Mouse (Mus musculus) inflammation-experienced regulatory T-cells, adult 6 months (primary cell): Measurements from ENCODE around the gene Nacc1. TPM values are rescaled to one million over a fixed set of nuclear protein-coding genes. Genes with fewer than 3 reads are reported as not detected.
A peak's percentile ranks its signal among the peaks of the same experiment; 100 is the strongest.

ENCODE experiments used
- ATAC-seq: one replicate; pipeline ENCODE4 v1.8.0; 2017
- polyA plus RNA-seq, 3 experiments: library from polyadenylated mRNA; unstranded; fragments of 100-300 nt; shearing (Covaris generic); gene quantifications; one replicate each; pipeline ENCODE4 v1.2.1; 2017

Nacc1 gene
- 1 to 10 TPM; 9.2 to 9.5 (median 9.4) TPM for polyA plus RNA-seq

- ATAC-seq: peak; percentile 80
Observed at GRCm38 (mm10) chr8:84687705-84688100, at the start of gene Nacc1. TSS of gene Nacc1 (minus strand) at chr8:84687862.

- ATAC-seq: no peak
Observed at GRCm38 (mm10) chr8:84736521-84736920, 48.9 kb upstream of the Nacc1 start.

DNA sequence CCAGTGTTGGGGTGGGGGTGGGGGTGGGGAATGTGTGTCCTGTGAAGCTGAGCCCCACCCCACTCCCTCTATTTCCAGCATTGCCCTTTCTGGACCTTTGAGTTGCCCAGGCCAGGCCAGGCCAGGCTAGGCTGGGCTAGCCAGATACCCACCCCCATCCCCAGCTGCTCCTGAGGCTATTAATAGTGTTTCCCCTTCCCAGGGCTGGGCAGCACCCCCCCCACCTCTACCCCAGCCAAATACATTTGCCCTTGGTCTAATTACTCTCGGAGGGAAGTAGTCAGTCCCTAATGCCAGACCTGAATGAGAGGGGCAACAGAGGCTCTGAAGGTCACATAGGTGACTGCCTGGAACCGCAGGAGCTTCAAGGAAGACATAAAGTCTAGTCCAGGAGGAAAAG lies 47.9 kb upstream of the Nacc1 start:
- no peak for ATAC-seq

DNA sequence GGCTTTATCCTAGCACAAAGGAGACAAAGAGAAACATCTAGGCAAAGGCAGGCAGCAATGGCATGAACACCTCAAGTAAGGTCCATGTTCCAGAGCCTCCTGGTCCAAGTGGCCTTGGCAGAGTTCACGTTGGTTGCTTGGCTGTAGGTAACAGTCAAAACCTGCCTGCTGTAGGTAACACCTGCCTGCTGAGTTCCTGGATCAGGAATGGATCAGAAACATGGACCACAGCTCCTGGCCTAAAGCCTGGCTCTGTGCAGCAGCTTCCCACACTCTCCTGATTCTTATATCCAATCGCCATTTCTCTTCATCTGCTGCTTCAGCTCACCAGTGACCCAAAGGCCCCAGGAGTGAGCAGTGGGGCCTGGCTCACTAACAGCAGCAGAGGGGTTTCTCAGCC lies 47.0 kb upstream of the Nacc1 start:
- ATAC-seq: no peak

- no peak for ATAC-seq
Observed at GRCm38 (mm10) chr8:84733959-84734358, 46.3 kb upstream of the Nacc1 start.

- no peak for ATAC-seq
Observed at GRCm38 (mm10) chr8:84732996-84733395, 45.3 kb upstream of the Nacc1 start.

DNA sequence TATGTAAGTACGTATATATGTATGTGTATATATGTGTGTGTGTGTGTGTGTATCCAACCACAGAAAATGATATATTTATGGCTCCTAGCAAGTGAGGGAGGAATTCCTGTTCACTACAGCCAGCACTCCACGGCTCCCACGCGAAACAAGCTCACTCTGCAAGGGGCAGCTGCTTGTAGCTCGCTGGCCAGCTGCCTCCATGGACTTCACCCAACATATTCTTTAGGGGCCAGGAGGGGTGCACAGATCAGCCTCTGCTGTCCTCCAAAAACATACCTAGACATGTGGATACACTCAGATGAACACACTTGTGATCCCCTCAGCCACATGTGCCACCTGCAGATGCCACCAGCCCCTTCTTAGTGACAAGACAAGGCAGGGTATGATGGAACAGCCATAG lies 44.9 kb upstream of the Nacc1 start:
- no peak for ATAC-seq

DNA sequence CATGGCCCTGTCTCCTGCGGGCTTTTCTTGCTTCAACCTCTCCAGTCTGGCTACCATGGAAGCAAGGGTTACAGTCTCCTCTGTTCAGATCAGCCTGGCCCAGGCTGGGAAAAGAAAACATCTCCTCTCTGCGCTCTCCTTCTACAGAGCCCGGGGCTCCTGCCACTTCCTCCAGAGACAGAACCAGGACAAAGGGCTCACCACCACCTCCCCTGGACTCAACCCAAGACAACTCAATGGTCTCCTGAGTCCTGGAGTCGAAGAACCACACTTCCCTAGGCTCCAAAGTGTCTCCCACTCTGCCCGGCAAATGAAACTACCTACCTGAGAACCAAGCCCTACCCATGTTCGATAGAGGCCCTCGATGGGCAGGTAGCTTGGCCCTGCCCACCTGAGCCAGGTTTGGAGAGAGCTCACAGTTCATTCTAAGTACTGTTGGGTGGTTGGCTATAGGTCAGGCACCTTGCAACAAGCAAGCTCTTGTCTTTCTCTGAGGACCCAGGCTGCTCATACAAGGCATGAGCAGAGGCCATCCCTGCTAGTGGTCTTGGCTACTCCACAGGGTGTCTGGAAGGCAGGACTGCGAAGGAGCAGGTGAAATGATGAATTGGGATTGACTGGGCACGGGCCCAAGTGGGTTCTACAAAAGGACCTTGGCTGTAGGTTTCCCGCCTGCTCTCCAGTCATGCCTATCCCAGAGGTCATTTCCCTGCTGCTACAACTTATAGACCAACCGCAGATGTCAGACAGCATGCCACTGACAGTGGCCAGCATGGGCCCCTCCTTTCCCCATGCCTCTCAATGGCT lies 43.9 kb upstream of the Nacc1 start:
- no peak for ATAC-seq

GRCm38 (mm10) chr8:84730541-84731370 lies 43.1 kb upstream of the Nacc1 start:
- no peak for ATAC-seq

- no peak for ATAC-seq
Observed at GRCm38 (mm10) chr8:84729921-84730362, 42.3 kb upstream of the Nacc1 start.

- no peak for ATAC-seq
Observed at GRCm38 (mm10) chr8:84728474-84728873, 40.8 kb upstream of the Nacc1 start.

DNA sequence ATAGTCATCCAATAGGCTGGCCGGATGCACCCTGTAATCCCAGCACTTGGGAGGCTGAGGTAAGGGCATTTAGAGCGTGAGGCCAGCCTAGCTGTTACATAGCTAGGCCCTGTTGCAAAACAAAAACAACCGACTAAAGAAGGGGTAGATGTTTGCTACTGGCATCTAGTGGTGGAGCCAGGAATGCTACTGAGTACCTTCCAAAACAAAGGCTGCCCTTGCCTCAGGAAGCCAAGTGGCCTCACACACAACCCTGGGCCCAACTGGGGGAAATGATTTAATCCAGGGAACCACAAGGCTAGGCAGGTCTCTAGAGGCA lies 38.2 kb upstream of the Nacc1 start:
- ATAC-seq: no peak

DNA sequence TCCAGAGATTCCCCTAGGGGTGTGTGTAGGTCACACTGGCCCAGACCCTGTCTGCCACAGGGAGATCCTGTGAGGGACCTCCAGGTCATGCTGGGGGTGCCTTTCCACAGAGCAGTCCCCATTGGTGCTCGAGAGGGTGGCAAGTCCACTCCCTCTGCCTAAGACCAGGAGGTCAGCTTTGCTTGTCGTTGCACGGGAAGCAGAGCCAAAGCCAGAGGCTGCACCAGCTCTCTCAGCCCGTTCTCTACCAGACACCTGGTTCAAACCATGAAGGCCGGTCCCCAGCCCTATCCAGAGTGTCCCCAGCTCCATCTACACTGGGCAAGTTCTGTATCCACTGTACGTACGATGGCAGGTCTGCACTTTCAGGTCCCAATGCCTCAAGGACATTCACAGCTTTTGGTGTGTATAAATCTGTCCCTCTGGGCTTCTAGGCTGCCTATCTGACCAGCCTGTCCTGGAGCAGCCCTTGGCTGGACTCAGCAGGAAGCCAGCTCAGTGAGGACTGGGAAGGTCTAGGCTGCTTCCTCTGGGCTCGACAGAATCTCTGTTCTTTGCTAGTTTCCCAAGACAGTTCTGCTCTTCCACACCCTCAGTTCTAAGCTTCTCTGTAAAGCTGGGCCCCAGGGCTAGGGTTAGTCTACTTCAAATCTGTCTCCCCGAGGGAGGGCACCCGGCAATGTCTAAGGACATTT lies 37.7 kb upstream of the Nacc1 start:
- no peak for ATAC-seq

- no peak for ATAC-seq
Observed at GRCm38 (mm10) chr8:84724683-84725082, 37.0 kb upstream of the Nacc1 start.

GRCm38 (mm10) chr8:84723571-84723900 lies 35.9 kb upstream of the Nacc1 start:
- ATAC-seq: peak; percentile 22

GRCm38 (mm10) chr8:84722850-84723570 lies 35.3 kb upstream of the Nacc1 start, which contains the start of gene G430095P16Rik:
TSS of gene G430095P16Rik (plus strand) at chr8:84723007.
- peak; percentile 84 for ATAC-seq

GRCm38 (mm10) chr8:84722530-84722849 lies 34.8 kb upstream of the Nacc1 start:
- ATAC-seq: peak; percentile 5

- no peak for ATAC-seq
Observed at GRCm38 (mm10) chr8:84718959-84719690, 31.5 kb upstream of the Nacc1 start.

DNA sequence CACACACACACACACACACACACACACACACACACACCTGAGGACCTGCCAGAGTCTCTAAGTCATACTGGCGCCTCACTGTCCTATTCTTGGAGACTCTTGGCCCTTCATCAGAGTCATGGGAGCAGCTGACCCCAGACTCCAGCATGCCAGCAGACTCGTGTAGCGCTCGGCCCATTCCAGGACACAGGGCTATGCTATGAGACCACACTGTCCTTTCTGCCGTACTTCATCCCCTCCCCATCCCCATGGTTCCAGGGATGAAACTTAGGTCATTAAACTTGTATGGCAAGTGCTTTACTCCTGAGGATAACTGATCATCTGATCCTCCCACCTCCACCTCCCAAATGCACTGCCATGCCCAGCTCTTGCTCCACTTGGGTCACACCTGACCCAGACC lies 30.8 kb upstream of the Nacc1 start:
- no peak for ATAC-seq

DNA sequence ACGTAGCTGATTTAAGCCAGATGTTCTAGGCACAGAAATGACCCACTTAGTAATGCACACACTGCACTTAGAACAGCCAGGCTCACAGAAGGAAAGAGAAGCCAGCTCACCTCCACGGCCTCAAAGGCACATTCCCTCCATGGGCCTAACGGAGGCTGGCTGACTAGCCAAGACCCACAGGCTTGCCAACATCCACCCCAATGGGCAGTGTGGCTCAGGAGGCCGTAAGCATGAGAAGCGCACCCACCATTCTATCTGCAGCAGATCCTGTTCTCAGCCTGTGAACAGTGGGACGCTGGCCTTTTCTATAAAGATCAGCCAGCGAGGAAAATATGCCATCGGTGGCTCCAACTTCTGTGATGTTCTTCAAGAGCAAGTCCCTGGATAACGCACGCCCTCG lies 29.1 kb upstream of the Nacc1 start:
- ATAC-seq: no peak

GRCm38 (mm10) chr8:84715893-84716468 lies 28.3 kb upstream of the Nacc1 start:
- no peak for ATAC-seq

GRCm38 (mm10) chr8:84714161-84714560 lies 26.5 kb upstream of the Nacc1 start:
- ATAC-seq: no peak
